Mouse (Mus musculus) embryonic facial prominence, embryonic 11.5 days (tissue): ENCODE measurements at regions not wholly inside any gene's neighbourhood (a gene's known extent, or its start where the extent isn't known, plus 50 kb on each side); places are given as distances from the start of the nearest gene placed in this dataset.

Source experiments
- ATAC-seq: fragments of 200-750 bp; cut with Nextera tagmentation; replicated peaks from 2 replicates; pipeline ENCODE4 v1.8.0; 2017; ENCODE audit warnings: low read depth; ENCODE audit not compliant: insufficient number of reproducible peaks, low FRiP score, low TSS enrichment
- DNase-seq: peaks from one replicate; pipeline ENCODE4 v3.0.0-alpha.2; 2015; ENCODE audit warnings: low spot score
- H3K27ac ChIP-seq: fragments of 300-500 bp; sonication (generic); replicated peaks from 2 replicates; pipeline ENCODE4 v1.5.1; 2014; ENCODE audit warnings: mild to moderate bottlenecking, low read depth, low read length, control low read depth
- H3K27me3 ChIP-seq: fragments of 300-500 bp; sonication (generic); 2 replicates; pipeline ENCODE4 v1.6.1; 2014; ENCODE audit warnings: mild to moderate bottlenecking, low read length, moderate library complexity, mixed read lengths; ENCODE audit not compliant: control insufficient read depth, insufficient read depth
- H3K36me3 ChIP-seq: fragments of 300-500 bp; sonication (generic); replicated peaks from 2 replicates; pipeline ENCODE4 v1.6.1; 2014; ENCODE audit warnings: low read depth, mild to moderate bottlenecking, low read length, moderate library complexity, mixed read lengths; ENCODE audit not compliant: control insufficient read depth, insufficient read depth
- H3K4me1 ChIP-seq: fragments of 300-500 bp; sonication (generic); 2 replicates; pipeline ENCODE4 v1.6.1; 2014; ENCODE audit warnings: low read length, mixed read lengths; ENCODE audit not compliant: control insufficient read depth, insufficient read depth
- H3K4me2 ChIP-seq: fragments of 300-500 bp; sonication (generic); 2 replicates; pipeline ENCODE4 v1.6.1; 2014; ENCODE audit warnings: low read depth, mild to moderate bottlenecking, control low read depth, low read length, moderate library complexity
- H3K4me3 ChIP-seq: fragments of 300-500 bp; sonication (generic); 2 replicates; pipeline ENCODE4 v1.5.1; 2014; ENCODE audit warnings: low read depth, low read length, control low read depth
- H3K9ac ChIP-seq: fragments of 300-500 bp; sonication (generic); replicated peaks from 2 replicates; pipeline ENCODE4 v1.6.1; 2014; ENCODE audit warnings: mild to moderate bottlenecking, control low read depth, low read length
- H3K9me3 ChIP-seq: fragments of 300-500 bp; sonication (generic); replicated peaks from 2 replicates; pipeline ENCODE4 v1.6.1; 2016; ENCODE audit warnings: mild to moderate bottlenecking, low read length, inconsistent platforms, mixed read lengths; ENCODE audit not compliant: control insufficient read depth
- WGBS: fragments of 180-500 bp; shearing (Covaris S2); extraction: QIAGEN DNeasy Blood & Tissue Kit; methylation state at CpG from one replicate; pipeline ENCODE4 v1.1.7; 2014; 5-methylcytosine and 5-hydroxymethylcytosine counted together

DNA sequence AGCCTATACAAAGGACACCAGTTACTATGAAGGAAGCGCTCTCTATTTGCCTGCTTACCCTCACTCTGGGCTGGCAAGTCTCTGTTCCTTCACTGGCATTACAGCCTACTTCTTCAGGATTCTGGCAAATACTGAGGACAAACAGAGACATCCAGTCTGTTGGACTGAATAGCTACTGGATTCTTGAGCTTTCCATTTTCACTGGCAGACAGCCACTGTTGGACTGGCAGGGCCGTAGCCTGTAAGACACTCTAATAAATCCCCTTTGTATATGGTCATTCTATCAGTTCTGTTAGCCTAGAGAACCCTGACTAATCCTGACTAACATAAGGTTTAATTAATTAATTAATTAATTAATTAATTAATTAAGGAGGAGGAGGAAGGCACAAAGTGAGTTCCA, 72.4 kb upstream of the Dhrs4 start:
- H3K4me3 ChIP-seq, result no peak overlapping the region
- H3K4me2 ChIP-seq, result no peak overlapping the region
- H3K9ac ChIP-seq, result no peak overlapping the region
- no peaks in the 10 kb centered on the region for H3K9me3 ChIP-seq
- no peaks in the 10 kb centered on the region for H3K4me1 ChIP-seq
- no peak overlapping the region for H3K27ac ChIP-seq
- no peaks in the 10 kb centered on the region for H3K27me3 ChIP-seq
- no peak for DNase-seq
- H3K36me3 ChIP-seq, result no peaks in the 10 kb centered on the region
- 94% methylated on average over 2 of the region's 2 CpGs for WGBS
- ATAC-seq, result no peak
